Mouse (Mus musculus) G1E (cell line): Measurements from ENCODE around the gene Nagpa. TPM values are rescaled to one million over a fixed set of nuclear protein-coding genes. Genes with fewer than 3 reads are reported as not detected.

Experiments used
- ATAC-seq: 2 replicates; pipeline ENCODE4 v1.8.0; 2016; ENCODE audit warnings: mild to moderate bottlenecking; ENCODE audit not compliant: insufficient number of reproducible peaks, poor library complexity, low FRiP score, severe bottlenecking; ENCODE audit errors: extremely low read depth
- DNase-seq: peaks from one replicate; pipeline ENCODE4 v3.0.0; 2012; ENCODE audit warnings: low spot score
- H3K27me3 ChIP-seq: 2 replicates; pipeline ENCODE4 v1.6.1; 2012; ENCODE audit warnings: mild to moderate bottlenecking, low read length, inconsistent platforms; ENCODE audit not compliant: insufficient read depth
- H3K36me3 ChIP-seq: replicated peaks from 2 replicates; pipeline ENCODE3; 2012; ENCODE audit warnings: mild to moderate bottlenecking, inconsistent platforms
- H3K4me1 ChIP-seq: 2 replicates; pipeline ENCODE4 v1.6.1; 2012; ENCODE audit warnings: low read depth, low read length, inconsistent platforms, mixed read lengths; ENCODE audit not compliant: insufficient read depth
- H3K4me3 ChIP-seq: 2 replicates; pipeline ENCODE4 v1.5.1; 2012; ENCODE audit warnings: low read depth, mild to moderate bottlenecking, inconsistent platforms, low read length, moderate library complexity, mixed read lengths
- H3K9me3 ChIP-seq: replicated peaks from 2 replicates; pipeline ENCODE4 v1.6.1; 2012; ENCODE audit warnings: inconsistent platforms
- CTCF ChIP-seq: IDR thresholded peaks from 2 replicates; pipeline ENCODE4 v1.5.1; 2012; ENCODE audit warnings: low read depth, low read length, inconsistent platforms, mixed read lengths
- GATA1 ChIP-seq: IDR thresholded peaks from 2 replicates; pipeline ENCODE4 v1.6.1; 2012; ENCODE audit warnings: borderline replicate concordance, low read length, inconsistent platforms, mixed read lengths
- GATA2 ChIP-seq: IDR thresholded peaks from 2 replicates; pipeline ENCODE4 v1.6.1; 2012; ENCODE audit warnings: low read depth, low read length, inconsistent platforms, borderline replicate concordance
- POLR2AphosphoS5 ChIP-seq: IDR thresholded peaks from 2 replicates; pipeline ENCODE4 v1.6.1; 2012; ENCODE audit warnings: low read depth, low read length, inconsistent platforms; ENCODE audit not compliant: insufficient replicate concordance
- TAL1 ChIP-seq: conservative IDR thresholded peaks from 2 replicates; pipeline ENCODE4 v1.6.1; 2012; ENCODE audit warnings: low read depth, low read length, inconsistent platforms, mixed read lengths
- polyA plus RNA-seq: library from polyadenylated mRNA; stranded (reverse); fragments of >175 nt; gene quantifications from 2 replicates; pipeline ENCODE4 v1.2.3, GENCODE M21; 2012
- total RNA-seq, 2 experiments: library from RNA; stranded (forward) in 1 of 2; stranded (reverse) in 1 of 2; fragments of 200-1000 nt in 1 of 2; fragments of >200 nt in 1 of 2; fragmentation: Nextera tagmentation in 1 of 2; gene quantifications; 2 replicates each; pipeline ENCODE4 v1.2.3; 2014 to 2017

Gene Nagpa
- total and polyA plus RNA-seq, 3 experiments: 9.7 to 31.3 (median 22.0) TPM

DNA sequence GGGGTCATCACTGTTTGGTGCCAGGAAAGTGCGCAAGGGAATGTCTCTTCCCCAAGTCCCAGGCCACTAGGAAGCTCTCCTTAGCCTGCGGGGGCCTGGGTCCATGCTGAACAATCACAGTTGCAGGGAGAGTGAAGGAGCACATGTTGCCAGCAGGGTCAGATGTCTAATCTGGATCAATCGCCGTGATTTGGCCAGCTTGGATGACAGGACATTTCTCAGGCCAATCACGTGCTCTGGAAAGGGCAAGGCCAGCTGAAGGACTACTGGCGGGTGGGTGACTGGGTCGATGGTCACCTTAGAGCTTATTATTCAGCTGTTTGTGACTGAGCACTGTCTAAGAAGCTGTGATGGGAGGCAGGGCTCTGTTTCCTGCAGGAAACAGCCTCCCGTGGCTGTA, 19.7 kb downstream of the Nagpa start:
- no peaks in the 10 kb centered on the region for H3K4me1 ChIP-seq
- peaks cover 13% of the 10 kb centered on the region for H3K27me3 ChIP-seq
- no peak for DNase-seq
- no peaks in the 10 kb centered on the region for H3K36me3 ChIP-seq
- no peak overlapping the region for H3K4me3 ChIP-seq
- TF ChIP-seq GATA2: no peak
- no peak for TF ChIP-seq POLR2AphosphoS5
- no peak for TF ChIP-seq GATA1
- TF ChIP-seq CTCF: no peak
- no peak for TF ChIP-seq TAL1
- H3K9me3 ChIP-seq: no peaks in the 10 kb centered on the region
- no peak for ATAC-seq

GRCm38 (mm10) chr16:5183310-5183975, 20.4 kb downstream of the Nagpa start:
- TF ChIP-seq POLR2AphosphoS5: no peak
- TF ChIP-seq TAL1: no peak
- no peak for TF ChIP-seq CTCF
- TF ChIP-seq GATA2: no peak
- TF ChIP-seq GATA1: no peak
- DNase-seq (no peak), ATAC-seq (no peak)
- Histone ChIP-seq H3K4me3 (no peak overlapping the region), H3K9me3 (no peaks in the 10 kb centered on the region), H3K4me1 (no peaks in the 10 kb centered on the region), H3K27me3 (peaks cover 13% of the 10 kb centered on the region), H3K36me3 (no peaks in the 10 kb centered on the region)

- Histone ChIP-seq H3K27me3 (peaks cover 16% of the 10 kb centered on the region; the same call in 1 of the 2 replicates), H3K4me3 (no peak overlapping the region), H3K4me1 (no peaks in the 10 kb centered on the region), H3K9me3 (no peaks in the 10 kb centered on the region), H3K36me3 (no peaks in the 10 kb centered on the region)
- ATAC-seq (no peak), DNase-seq (no peak)
- TF ChIP-seq POLR2AphosphoS5 (no peak), GATA1 (no peak), GATA2 (no peak), TAL1 (no peak), CTCF (no peak)
Measured at GRCm38 (mm10) chr16:5172636-5173035, 31.2 kb downstream of the Nagpa start.

- peaks cover 7% of the 10 kb centered on the region; the same call in 1 of the 2 replicates for H3K27me3 ChIP-seq
- no peak overlapping the region for H3K4me3 ChIP-seq
- DNase-seq (no peak), ATAC-seq (no peak)
- no peaks in the 10 kb centered on the region for H3K9me3 ChIP-seq
- H3K36me3 ChIP-seq: no peaks in the 10 kb centered on the region
- TF ChIP-seq TAL1: no peak
- no peak for TF ChIP-seq CTCF
- no peak for TF ChIP-seq POLR2AphosphoS5
- TF ChIP-seq GATA1: no peak
- no peak for TF ChIP-seq GATA2
- H3K4me1 ChIP-seq: peaks cover 4% of the 10 kb centered on the region; the same call in 1 of the 2 replicates
Measured at GRCm38 (mm10) chr16:5168829-5169228, 35.0 kb downstream of the Nagpa start.

GRCm38 (mm10) chr16:5168038-5168437, 35.8 kb downstream of the Nagpa start:
- H3K27me3 ChIP-seq: peaks cover 7% of the 10 kb centered on the region; the same call in 1 of the 2 replicates
- H3K4me3 ChIP-seq: no peak overlapping the region
- no peak for ATAC-seq
- peaks cover 4% of the 10 kb centered on the region; the same call in 1 of the 2 replicates for H3K4me1 ChIP-seq
- no peaks in the 10 kb centered on the region for H3K9me3 ChIP-seq
- DNase-seq: no peak
- H3K36me3 ChIP-seq: no peaks in the 10 kb centered on the region
- TF ChIP-seq TAL1 (no peak), GATA1 (no peak), CTCF (no peak), POLR2AphosphoS5 (no peak), GATA2 (no peak)

- Histone ChIP-seq H3K4me1 (peaks cover 4% of the 10 kb centered on the region; the same call in 1 of the 2 replicates), H3K27me3 (peaks cover 16% of the 10 kb centered on the region), H3K9me3 (no peaks in the 10 kb centered on the region), H3K4me3 (no peak overlapping the region), H3K36me3 (no peaks in the 10 kb centered on the region)
- no peak for TF ChIP-seq TAL1
- TF ChIP-seq GATA1: no peak
- no peak for TF ChIP-seq POLR2AphosphoS5
- TF ChIP-seq GATA2: no peak
- no peak for TF ChIP-seq CTCF
- DNase-seq: no peak
- no peak for ATAC-seq
Measured at GRCm38 (mm10) chr16:5164327-5164726, 39.5 kb downstream of the Nagpa start.
